Mouse (Mus musculus): ENCODE results near the gene Pgap3.

DNA sequence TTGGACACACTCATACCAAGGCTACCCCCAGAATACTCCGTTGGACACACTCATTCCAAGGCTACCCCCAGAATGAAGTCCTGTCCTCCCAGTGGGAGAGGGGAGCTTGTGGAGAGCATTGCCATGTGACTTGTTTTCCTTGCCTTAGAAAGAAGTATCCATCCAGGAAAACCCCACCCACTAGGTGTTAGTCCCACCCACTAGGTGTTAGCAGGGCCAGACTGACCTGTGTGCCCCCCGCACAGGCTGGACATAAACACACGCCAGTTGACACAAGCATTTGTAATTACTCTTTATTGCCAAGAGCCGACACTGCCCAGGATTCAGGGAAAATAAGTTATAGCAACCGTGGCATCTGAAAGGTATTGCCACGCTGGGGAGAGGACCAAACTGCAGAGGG, 37.2 kb upstream of the Pgap3 start:
- TF ChIP-seq CTCF (IDR thresholded peaks at IDR 0.05; ENCODE audit: extremely low read depth, insufficient read length, insufficient replicate concordance, low read depth, low read length) (no peak), POLR2A (IDR thresholded peaks at IDR 0.05; ENCODE audit: low read depth, low read length) (no peak)
